Mouse (Mus musculus) 3134 (cell line): ENCODE measurements at regions not wholly inside any gene's neighbourhood (a gene's known extent, or its start where the extent isn't known, plus 50 kb on each side); places are given as distances from the start of the nearest gene placed in this dataset.

Experiments
- DNase-seq: peaks from one replicate; pipeline ENCODE4 v3.0.0-alpha.2; 2011; ENCODE audit warnings: low spot score; ENCODE audit not compliant: insufficient read length; ENCODE audit errors: extremely low read depth

- no peak for DNase-seq
Observed at GRCm38 (mm10) chr3:121902246-121902645, 50.1 kb upstream of the Arhgap29 start.

GRCm38 (mm10) chr3:121900429-121900844 is 51.9 kb upstream of the Arhgap29 start:
- no peak for DNase-seq

- DNase-seq, result no peak
Observed at GRCm38 (mm10) chr3:121897821-121898574, 54.3 kb upstream of the Arhgap29 start.

GRCm38 (mm10) chr3:121893606-121894005 is 58.7 kb upstream of the Arhgap29 start:
- no peak for DNase-seq

- DNase-seq, result no peak
Observed at GRCm38 (mm10) chr3:121892675-121893074, 59.7 kb upstream of the Arhgap29 start.

- DNase-seq, result no peak
Observed at GRCm38 (mm10) chr3:121891338-121891737, 61.0 kb upstream of the Arhgap29 start.

- DNase-seq, result no peak
Observed at GRCm38 (mm10) chr3:121890563-121890962, 61.8 kb upstream of the Arhgap29 start.

GRCm38 (mm10) chr3:121886870-121887605 is 65.3 kb upstream of the Arhgap29 start:
- DNase-seq, result no peak

GRCm38 (mm10) chr3:121886309-121886708 is 66.0 kb upstream of the Arhgap29 start:
- DNase-seq, result no peak

GRCm38 (mm10) chr3:121885265-121886178 is 66.8 kb upstream of the Arhgap29 start:
- no peak for DNase-seq

GRCm38 (mm10) chr3:121884328-121885248 is 67.8 kb upstream of the Arhgap29 start:
- DNase-seq, result peak; percentile 39

GRCm38 (mm10) chr3:121880355-121880754 is 65.3 kb upstream of the Abcd3 start:
- DNase-seq, result no peak

GRCm38 (mm10) chr3:121875072-121875471 is 60.0 kb upstream of the Abcd3 start:
- DNase-seq, result no peak

- DNase-seq, result peak; percentile 55
Observed at GRCm38 (mm10) chr3:121874576-121874975, 59.5 kb upstream of the Abcd3 start.

- no peak for DNase-seq
Observed at GRCm38 (mm10) chr3:121873572-121873971, 58.5 kb upstream of the Abcd3 start.

- DNase-seq, result no peak
Observed at GRCm38 (mm10) chr3:121872685-121873084, 57.6 kb upstream of the Abcd3 start.

- DNase-seq, result no peak
Observed at GRCm38 (mm10) chr3:121871795-121872194, 56.7 kb upstream of the Abcd3 start.

GRCm38 (mm10) chr3:121870726-121871125 is 55.6 kb upstream of the Abcd3 start:
- DNase-seq, result no peak

GRCm38 (mm10) chr3:121869694-121870093 is 54.6 kb upstream of the Abcd3 start:
- no peak for DNase-seq

- DNase-seq, result no peak
Observed at GRCm38 (mm10) chr3:121867301-121867700, 52.2 kb upstream of the Abcd3 start.
